Mouse (Mus musculus): ENCODE data around the gene 4833427G06Rik. TPM values are rescaled to one million over a fixed set of nuclear protein-coding genes. Genes with fewer than 3 reads are reported as not detected.
A peak's percentile ranks its signal among the peaks of the same experiment; 100 is the strongest.

Gene 4833427G06Rik
- polyA plus RNA-seq, 1 experiment: 2.0 TPM

GRCm38 (mm10) chr9:51103808-51104514 lies 2.1 kb upstream of the 4833427G06Rik start:
- no peaks in the 10 kb centered on the region for H3K27me3 ChIP-seq (ENCODE audit: control insufficient read depth, insufficient read depth, insufficient read length)
- H3K36me3 ChIP-seq (ENCODE audit: control insufficient read depth, insufficient read depth): no peaks in the 10 kb centered on the region
- peak overlapping the region; percentile 69 for H3ac ChIP-seq (ENCODE audit: control insufficient read depth, insufficient read length, low read depth)
- no peaks in the 10 kb centered on the region for H3K79me2 ChIP-seq (ENCODE audit: control insufficient read depth, insufficient read depth)
- H3K79me3 ChIP-seq (ENCODE audit: low read depth): no peaks in the 10 kb centered on the region
- TF ChIP-seq CEBPB (IDR thresholded peaks at IDR 0.05; ENCODE audit: low read depth) (no peak), USF1 (IDR thresholded peaks at IDR 0.05; ENCODE audit: low read depth) (no peak), MAX (IDR thresholded peaks at IDR 0.05) (no peak), MYOD1 (IDR thresholded peaks at IDR 0.05; ENCODE audit: control insufficient read depth, insufficient read length, low read depth) (no peak), CTCF (IDR thresholded peaks at IDR 0.05; ENCODE audit: control insufficient read depth, insufficient read depth, insufficient read length) (no peak), FOSL1 (IDR thresholded peaks at IDR 0.05; ENCODE audit: insufficient read depth, low read length, poor library complexity, severe bottlenecking) (no peak), MYOG (IDR thresholded peaks at IDR 0.05; ENCODE audit: control insufficient read depth, extremely low read depth, insufficient read length) (no peak)
- peak overlapping the region; percentile 31 for H3K4me3 ChIP-seq (ENCODE audit: insufficient read depth, poor library complexity, severe bottlenecking)

- H3K4me3 ChIP-seq (ENCODE audit: insufficient read depth, poor library complexity, severe bottlenecking): peak overlapping the region; percentile 31
- no peaks in the 10 kb centered on the region for H3K27me3 ChIP-seq (ENCODE audit: control insufficient read depth, insufficient read depth, insufficient read length)
- H3K79me2 ChIP-seq (ENCODE audit: control insufficient read depth, insufficient read depth): no peaks in the 10 kb centered on the region
- H3K79me3 ChIP-seq (ENCODE audit: low read depth): no peaks in the 10 kb centered on the region
- H3ac ChIP-seq (ENCODE audit: control insufficient read depth, insufficient read length, low read depth): peak overlapping the region; percentile 69
- H3K36me3 ChIP-seq (ENCODE audit: control insufficient read depth, insufficient read depth): no peaks in the 10 kb centered on the region
- TF ChIP-seq CEBPB (IDR thresholded peaks at IDR 0.05; ENCODE audit: low read depth): no peak
- TF ChIP-seq MAX (IDR thresholded peaks at IDR 0.05): peak; percentile 79
- no peak for TF ChIP-seq MYOG (IDR thresholded peaks at IDR 0.05; ENCODE audit: control insufficient read depth, extremely low read depth, insufficient read length)
Measured at GRCm38 (mm10) chr9:51102963-51103807, 1.3 kb upstream of the 4833427G06Rik start.

GRCm38 (mm10) chr9:51096306-51096705 lies 5.6 kb downstream of the 4833427G06Rik start:
- no peak overlapping the region for H3ac ChIP-seq (ENCODE audit: control insufficient read depth, insufficient read length, low read depth)
- no peaks in the 10 kb centered on the region for H3K79me3 ChIP-seq (ENCODE audit: low read depth)
- H3K4me3 ChIP-seq (ENCODE audit: insufficient read depth, poor library complexity, severe bottlenecking): no peak overlapping the region
- TF ChIP-seq MYOG (IDR thresholded peaks at IDR 0.05; ENCODE audit: control insufficient read depth, extremely low read depth, insufficient read length) (no peak), CEBPB (IDR thresholded peaks at IDR 0.05; ENCODE audit: low read depth) (no peak), MAX (IDR thresholded peaks at IDR 0.05) (no peak), CTCF (IDR thresholded peaks at IDR 0.05; ENCODE audit: control insufficient read depth, insufficient read depth, insufficient read length) (no peak), USF1 (IDR thresholded peaks at IDR 0.05; ENCODE audit: low read depth) (no peak), MYOD1 (IDR thresholded peaks at IDR 0.05; ENCODE audit: control insufficient read depth, insufficient read length, low read depth) (no peak), FOSL1 (IDR thresholded peaks at IDR 0.05; ENCODE audit: insufficient read depth, low read length, poor library complexity, severe bottlenecking) (no peak)
- H3K27me3 ChIP-seq (ENCODE audit: control insufficient read depth, insufficient read depth, insufficient read length): no peaks in the 10 kb centered on the region
- peaks cover 5% of the 10 kb centered on the region for H3K36me3 ChIP-seq (ENCODE audit: control insufficient read depth, insufficient read depth)
- no peaks in the 10 kb centered on the region for H3K79me2 ChIP-seq (ENCODE audit: control insufficient read depth, insufficient read depth)

- no peaks in the 10 kb centered on the region for H3K79me3 ChIP-seq (ENCODE audit: low read depth)
- H3K4me3 ChIP-seq (ENCODE audit: insufficient read depth, poor library complexity, severe bottlenecking): no peak overlapping the region
- no peak overlapping the region for H3ac ChIP-seq (ENCODE audit: control insufficient read depth, insufficient read length, low read depth)
- peaks cover 5% of the 10 kb centered on the region for H3K36me3 ChIP-seq (ENCODE audit: control insufficient read depth, insufficient read depth)
- TF ChIP-seq CEBPB (IDR thresholded peaks at IDR 0.05; ENCODE audit: low read depth) (no peak), USF1 (IDR thresholded peaks at IDR 0.05; ENCODE audit: low read depth) (no peak), MAX (IDR thresholded peaks at IDR 0.05) (no peak), FOSL1 (IDR thresholded peaks at IDR 0.05; ENCODE audit: insufficient read depth, low read length, poor library complexity, severe bottlenecking) (no peak), CTCF (IDR thresholded peaks at IDR 0.05; ENCODE audit: control insufficient read depth, insufficient read depth, insufficient read length) (no peak), MYOG (IDR thresholded peaks at IDR 0.05; ENCODE audit: control insufficient read depth, extremely low read depth, insufficient read length) (no peak), MYOD1 (IDR thresholded peaks at IDR 0.05; ENCODE audit: control insufficient read depth, insufficient read length, low read depth) (no peak)
- no peaks in the 10 kb centered on the region for H3K79me2 ChIP-seq (ENCODE audit: control insufficient read depth, insufficient read depth)
- no peaks in the 10 kb centered on the region for H3K27me3 ChIP-seq (ENCODE audit: control insufficient read depth, insufficient read depth, insufficient read length)
Measured at GRCm38 (mm10) chr9:51093697-51094096, 8.2 kb downstream of the 4833427G06Rik start.

- H3K79me3 ChIP-seq (ENCODE audit: low read depth): no peaks in the 10 kb centered on the region
- H3K36me3 ChIP-seq (ENCODE audit: control insufficient read depth, insufficient read depth): no peaks in the 10 kb centered on the region
- no peak overlapping the region for H3K4me3 ChIP-seq (ENCODE audit: insufficient read depth, poor library complexity, severe bottlenecking)
- no peaks in the 10 kb centered on the region for H3K27me3 ChIP-seq (ENCODE audit: control insufficient read depth, insufficient read depth, insufficient read length)
- H3ac ChIP-seq (ENCODE audit: control insufficient read depth, insufficient read length, low read depth): no peak overlapping the region
- peaks cover 2% of the 10 kb centered on the region for H3K79me2 ChIP-seq (ENCODE audit: control insufficient read depth, insufficient read depth)
- no peak for TF ChIP-seq CEBPB (IDR thresholded peaks at IDR 0.05; ENCODE audit: low read depth)
- TF ChIP-seq CTCF (IDR thresholded peaks at IDR 0.05; ENCODE audit: control insufficient read depth, insufficient read depth, insufficient read length): no peak
- no peak for TF ChIP-seq MAX (IDR thresholded peaks at IDR 0.05)
- no peak for TF ChIP-seq USF1 (IDR thresholded peaks at IDR 0.05; ENCODE audit: low read depth)
- no peak for TF ChIP-seq FOSL1 (IDR thresholded peaks at IDR 0.05; ENCODE audit: insufficient read depth, low read length, poor library complexity, severe bottlenecking)
- no peak for TF ChIP-seq MYOG (IDR thresholded peaks at IDR 0.05; ENCODE audit: control insufficient read depth, extremely low read depth, insufficient read length)
- TF ChIP-seq MYOD1 (IDR thresholded peaks at IDR 0.05; ENCODE audit: control insufficient read depth, insufficient read length, low read depth): no peak
Measured at GRCm38 (mm10) chr9:51081614-51082013, 20.3 kb downstream of the 4833427G06Rik start.

Data from C2C12 (cell line).